Mouse (Mus musculus) layer of hippocampus, postnatal 10 days (tissue): ENCODE measurements around the gene Xbp1. TPM values are rescaled to one million over a fixed set of nuclear protein-coding genes. Genes with fewer than 3 reads are reported as not detected.
"Not testable (repeated sequence)": the region's sequence is repeated elsewhere in the genome, so short reads cannot be mapped to it uniquely, and the experiment has no call there.

Experiments used
- DNase-seq, 2 experiments: peaks; one replicate each; pipeline ENCODE4 v3.0.0; 2021; ENCODE audit warnings: low spot score in 2 of 2
- total RNA-seq, 2 experiments: library from RNA; stranded (reverse); gene quantifications; 2 replicates each; pipeline ENCODE4 v1.2.3; 2021

The Xbp1 gene
- total RNA-seq, 2 experiments from 2014 or later, result 63.6 to 65.1 TPM

GRCm38 (mm10) chr11:5500903-5501741 lies 19.3 kb upstream of the Xbp1 start:
- DNase-seq, result no peak

GRCm38 (mm10) chr11:5502351-5503051 lies 18.0 kb upstream of the Xbp1 start:
- no peak for DNase-seq

- no peak for DNase-seq
These were observed 14.4 kb upstream of the Xbp1 start for GRCm38 (mm10) chr11:5505856-5506575.

GRCm38 (mm10) chr11:5509215-5510098 lies 11.0 kb upstream of the Xbp1 start:
- no peak for DNase-seq

GRCm38 (mm10) chr11:5510099-5510391 lies 10.4 kb upstream of the Xbp1 start:
- DNase-seq, result no peak

GRCm38 (mm10) chr11:5510686-5511085 lies 9.8 kb upstream of the Xbp1 start:
- not testable (repeated sequence) for DNase-seq

GRCm38 (mm10) chr11:5512099-5512725 lies 8.2 kb upstream of the Xbp1 start:
- DNase-seq, result no peak

- DNase-seq, result no peak
These were observed 7.5 kb upstream of the Xbp1 start for GRCm38 (mm10) chr11:5512961-5513360.

- DNase-seq, result no peak
These were observed 6.4 kb upstream of the Xbp1 start for GRCm38 (mm10) chr11:5514091-5514490.

GRCm38 (mm10) chr11:5515196-5515595 lies 5.3 kb upstream of the Xbp1 start:
- DNase-seq, result no peak

- DNase-seq, result no peak
These were observed 4.8 kb upstream of the Xbp1 start for GRCm38 (mm10) chr11:5515655-5516054.

GRCm38 (mm10) chr11:5516151-5516550 lies 4.3 kb upstream of the Xbp1 start:
- DNase-seq, result no peak

GRCm38 (mm10) chr11:5516617-5517016 lies 3.8 kb upstream of the Xbp1 start:
- no peak for DNase-seq

- DNase-seq, result no peak
These were observed 3.1 kb upstream of the Xbp1 start for GRCm38 (mm10) chr11:5517346-5517745.

GRCm38 (mm10) chr11:5519681-5520080 lies 778 bp upstream of the Xbp1 start:
- no peak for DNase-seq

- peak in 1 of 2 experiments; percentile 46 for DNase-seq
These were observed 732 bp downstream of the Xbp1 start for GRCm38 (mm10) chr11:5521266-5521515.

- peak; percentile 48 to 63 for DNase-seq
These were observed 1.2 kb downstream of the Xbp1 start for GRCm38 (mm10) chr11:5521516-5522291.

- no peak for DNase-seq
These were observed 2.4 kb downstream of the Xbp1 start for GRCm38 (mm10) chr11:5522798-5523415.

- DNase-seq, result no peak
These were observed 5.0 kb downstream of the Xbp1 start for GRCm38 (mm10) chr11:5525418-5525817.
